In genomic region chr5:115018270-115018669, GRCm38 (mm10) we compare ENCODE assay signal across 13 mouse cellular contexts. TPM values are rescaled to one million over a fixed set of nuclear protein-coding genes. Genes with fewer than 3 reads are reported as not detected.
A peak's percentile ranks its signal among the peaks of the same experiment; 100 is the strongest.
DNase-seq lines count a peak whose midpoint lies in the region; ATAC-seq and TF ChIP-seq lines count a peak whose summit lies in the region.
"Had no signal": no experiment of that assay in that cellular context is flagged by ENCODE, and none has a peak within 500 bp of the region (broad histone marks: within the 10 kb centered on the region; RNA-seq: fewer than 3 reads in every experiment).

No protein-coding gene starts in this region.

- WGBS in heart, embryonic 15.5 days: 11% methylated on average over 2 of the region's 2 CpGs
- WGBS in lung, postnatal 0 days: 2% methylated on average over 2 of the region's 2 CpGs

- no peaks in the 10 kb centered on the region; the same call in 1 of the 2 replicates for H3K36me3 ChIP-seq in heart, embryonic 15.5 days
- peaks cover 39% of the 10 kb centered on the region for H3K36me3 ChIP-seq in G1E (replicated peaks)
- no peaks in the 10 kb centered on the region for H3K36me3 ChIP-seq in lung, postnatal 0 days (ENCODE audit: insufficient read depth, low read length)

- no peak for TF ChIP-seq CTCF in G1E (IDR thresholded peaks at IDR 0.05; ENCODE audit: low read depth, low read length)
- no peak for TF ChIP-seq CTCF in lung, postnatal 0 days (IDR thresholded peaks at IDR 0.05)

- no peak; the same call in 1 of the 2 replicates for ATAC-seq in heart, embryonic 15.5 days (replicated peaks; ENCODE audit: insufficient number of reproducible peaks, insufficient read depth, low FRiP score, low read depth)
- ATAC-seq in G1E (ENCODE audit: extremely low read depth, insufficient number of reproducible peaks, low FRiP score, poor library complexity, severe bottlenecking): peak; percentile 57; the same call in 1 of the 2 replicates
- ATAC-seq in erythroid progenitor cell, adult 5-6 weeks (replicated peaks; ENCODE audit: low FRiP score, poor library complexity, severe bottlenecking): peak; percentile 91
- peak; percentile 43; the same call in 1 of the 2 replicates for ATAC-seq in lung, postnatal 0 days

- H3K9me3 ChIP-seq in heart, embryonic 15.5 days (replicated peaks): no peaks in the 10 kb centered on the region
- no peaks in the 10 kb centered on the region for H3K9me3 ChIP-seq in G1E (replicated peaks)
- no peaks in the 10 kb centered on the region for H3K9me3 ChIP-seq in lung, postnatal 0 days (ENCODE audit: low read length)
- H3K9me3 ChIP-seq: embryonic facial prominence, embryonic 13.5 days; limb, embryonic 13.5 days had no signal

- intact Hi-C loops in left cerebral cortex, postnatal 4 days (cut with DNase I): loop anchor here (10.0 kb wide), 1 partner anchor 47 kb away; no protein-coding TSS in a partner anchor

- TF ChIP-seq EP300 in lung, postnatal 0 days (IDR thresholded peaks at IDR 0.05): peak; percentile 32; the same call in 1 of the 2 replicates

- no peak for DNase-seq in heart, postnatal 4 days
- peak; percentile 53 for DNase-seq in G1E (ENCODE audit: low spot score)
- DNase-seq in lung, postnatal 0 days (ENCODE audit: low spot score): peak; percentile 61
- no peak for DNase-seq in T-cell, adult 2 months (ENCODE audit: low spot score)
- DNase-seq in left cerebral cortex, postnatal 4 days: no peak
- no peak for DNase-seq in layer of hippocampus, postnatal 14 days (ENCODE audit: low spot score in 2 of 2)

- no peak overlapping the region for H3K9ac ChIP-seq in heart, embryonic 15.5 days
- no peak overlapping the region for H3K9ac ChIP-seq in lung, postnatal 0 days (replicated peaks; ENCODE audit: low read depth)
- H3K9ac ChIP-seq: embryonic facial prominence, embryonic 13.5 days; hindbrain, embryonic 14.5 days; limb, embryonic 13.5 days had no signal

- no peaks in the 10 kb centered on the region for H3K27me3 ChIP-seq in heart, embryonic 15.5 days
- no peaks in the 10 kb centered on the region for H3K27me3 ChIP-seq in G1E (ENCODE audit: insufficient read depth, low read length)
- H3K27me3 ChIP-seq in lung, postnatal 0 days (replicated peaks; ENCODE audit: insufficient read depth, low read length): no peaks in the 10 kb centered on the region
- H3K27me3 ChIP-seq: CH12.LX; embryonic facial prominence, embryonic 13.5 days; limb, embryonic 13.5 days had no signal

- peaks cover 54% of the 10 kb centered on the region for H3K4me1 ChIP-seq in heart, embryonic 15.5 days (replicated peaks)
- peaks cover 71% of the 10 kb centered on the region for H3K4me1 ChIP-seq in G1E (ENCODE audit: insufficient read depth, low read depth, low read length)
- H3K4me1 ChIP-seq in lung, postnatal 0 days (ENCODE audit: insufficient read depth, low read depth, low read length): peaks cover 16% of the 10 kb centered on the region; the same call in 1 of the 2 replicates

- H3K4me3 ChIP-seq in heart, embryonic 15.5 days: no peak overlapping the region
- H3K4me3 ChIP-seq in G1E (ENCODE audit: low read depth, low read length): no peak overlapping the region; the same call in 1 of the 2 replicates
- H3K4me3 ChIP-seq in lung, postnatal 0 days (ENCODE audit: low read depth, low read length): no peak overlapping the region
- H3K4me3 ChIP-seq: embryonic facial prominence, embryonic 13.5 days; limb, embryonic 13.5 days had no signal

- no peak overlapping the region for H3K4me2 ChIP-seq in heart, embryonic 15.5 days
- H3K4me2 ChIP-seq in lung, postnatal 0 days (replicated peaks; ENCODE audit: low read depth, low read length): no peak overlapping the region
- H3K4me2 ChIP-seq: embryonic facial prominence, embryonic 13.5 days; hindbrain, embryonic 14.5 days; limb, embryonic 13.5 days had no signal

- peak overlapping the region; percentile 46 for H3K27ac ChIP-seq in heart, embryonic 15.5 days
- H3K27ac ChIP-seq in lung, postnatal 0 days (ENCODE audit: low read length): no peak overlapping the region
- H3K27ac ChIP-seq: embryonic facial prominence, embryonic 13.5 days; hindbrain, embryonic 14.5 days; limb, embryonic 13.5 days had no signal

RNA-seq across cellular contexts. Expression of gene Sppl3, which starts 7.3 kb away (rescaled TPM):
- 17.8 and 22.4 TPM in 2 replicates for polyA plus RNA-seq in heart, embryonic 15.5 days (2015; fragmentation: Nextera tagmentation; extraction: Ambion mirVana)
- 10 to 100 TPM; 52.1 to 53.3 TPM for total RNA-seq in heart, postnatal 4 days (2021)
- total RNA-seq in G1E (2014; fragmentation: Nextera tagmentation): 53.9 and 69.2 TPM in 2 replicates
- total RNA-seq in G1E (2017): 31.8 and 35.9 TPM in 2 replicates
- polyA plus RNA-seq in G1E (2012): 29.5 and 33.9 TPM in 2 replicates
- 69.2 and 99.5 TPM in 2 replicates for total RNA-seq in erythroid progenitor cell, adult 5-6 weeks (2015; ENCODE audit: low replicate concordance)
- 73.7 and 92.4 TPM in 2 replicates for total RNA-seq in erythroid progenitor cell, adult 5-6 weeks (2017; ENCODE audit: low replicate concordance)
- polyA plus RNA-seq in lung, postnatal 0 days (2015; fragmentation: Nextera tagmentation; extraction: Ambion mirVana): 16.6 and 22.8 TPM in 2 replicates
- 100 to 1,000 TPM; 114 to 125 TPM for total RNA-seq in left cerebral cortex, postnatal 4 days (2021)
- total RNA-seq in layer of hippocampus, postnatal 14 days (2021): 10 to 100 TPM; 89.6 to 90.5 TPM

RNA-seq across cellular contexts. Expression of gene Hnf1a, which starts 47.4 kb away (rescaled TPM):
- polyA plus RNA-seq in heart, embryonic 15.5 days (2015; fragmentation: Nextera tagmentation; extraction: Ambion mirVana): 0.15 and 0.39 TPM in 2 replicates
- not detected for total RNA-seq in heart, postnatal 4 days (2021)
- total RNA-seq in G1E (2014; fragmentation: Nextera tagmentation) (not detected in 2 replicates), G1E (2017) (0.38 TPM in 1 of 2 replicates, not detected in the other)
- polyA plus RNA-seq in G1E (2012): 0.02 TPM in 1 of 2 replicates, not detected in the other
- not detected in 2 replicates for total RNA-seq in erythroid progenitor cell, adult 5-6 weeks (2015; ENCODE audit: low replicate concordance)
- total RNA-seq in erythroid progenitor cell, adult 5-6 weeks (2017; ENCODE audit: low replicate concordance): not detected in 2 replicates
- not detected in 2 replicates for polyA plus RNA-seq in lung, postnatal 0 days (2015; fragmentation: Nextera tagmentation; extraction: Ambion mirVana)
- total RNA-seq in left cerebral cortex, postnatal 4 days (2021): not detected
- not detected for total RNA-seq in layer of hippocampus, postnatal 14 days (2021)
- total RNA-seq: CH12.LX; layer of hippocampus, adult 18-20 months had no signal
- polyA plus RNA-seq: embryonic facial prominence, embryonic 13.5 days; hindbrain, embryonic 14.5 days; limb, embryonic 13.5 days had no signal

Comparison
In these comparisons a context has a peak if more than half of its experiments do, and no peak if none do; other contexts are left out.
1. DNase-seq: peak in G1E (single experiment) and lung, postnatal 0 days (single experiment); none in heart, postnatal 4 days (single experiment), T-cell, adult 2 months (single experiment), left cerebral cortex, postnatal 4 days (single experiment) and layer of hippocampus, postnatal 14 days (0 of 2).